Mouse (Mus musculus) E14TG2a.4 (cell line): Measurements from ENCODE around the gene Chml.
A peak's percentile ranks its signal among the peaks of the same experiment; 100 is the strongest.

Experiments
- H3K27me3 ChIP-seq: 2 replicates; pipeline ENCODE4 v1.6.1; 2014; ENCODE audit warnings: low read length, control low read depth; ENCODE audit not compliant: insufficient read depth
- H3K36me3 ChIP-seq: 2 replicates; pipeline ENCODE4 v1.6.1; 2014; ENCODE audit warnings: low read length, control low read depth; ENCODE audit not compliant: insufficient read depth
- H3K4me1 ChIP-seq: replicated peaks from 2 replicates; pipeline ENCODE4 v1.6.1; 2014; ENCODE audit warnings: low read depth, low read length, control low read depth
- H3K4me3 ChIP-seq: replicated peaks from 2 replicates; pipeline ENCODE4 v1.5.1; 2014; ENCODE audit warnings: mild to moderate bottlenecking, low read length
- H3K9me3 ChIP-seq: 2 replicates; pipeline ENCODE4 v1.6.1; 2014; ENCODE audit warnings: low read length, control low read depth
- CTCF ChIP-seq: conservative IDR thresholded peaks from 2 replicates; pipeline ENCODE4 v1.5.1; 2014; ENCODE audit warnings: low read length
- NANOG ChIP-seq: IDR thresholded peaks from 2 replicates; pipeline ENCODE4 v1.6.1; 2014; ENCODE audit warnings: borderline replicate concordance, low read length, mixed read lengths
- POU5F1 ChIP-seq: IDR thresholded peaks from 2 replicates; pipeline ENCODE4 v1.6.1; 2014; ENCODE audit warnings: low read length, borderline replicate concordance

Gene Chml

DNA sequence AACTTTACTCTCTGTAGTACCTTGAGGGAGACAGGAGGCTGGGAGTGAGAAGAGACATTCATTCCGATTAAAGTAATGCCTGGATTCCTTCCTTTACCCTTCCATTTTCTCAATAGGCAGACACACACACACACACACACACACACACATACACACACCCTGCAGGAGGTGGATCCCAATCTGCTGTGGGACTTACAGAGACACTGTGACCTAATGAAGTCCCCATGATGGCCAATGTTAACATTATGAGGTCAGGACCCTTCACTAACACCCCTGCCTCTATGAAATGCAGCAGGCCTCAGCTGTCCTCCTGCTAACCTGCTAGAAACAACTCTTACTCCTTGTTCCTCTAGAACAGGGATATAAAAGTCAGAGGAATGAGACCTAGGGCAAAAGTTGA, 5.6 kb upstream of the Chml start, which contains the start of gene Wdr64:
TSS of gene Wdr64 (plus strand) at position 301 of the 400 bp plus-strand sequence.
- H3K9me3 ChIP-seq = no peaks in the 10 kb centered on the region; the same call in 1 of the 2 replicates
- TF ChIP-seq CTCF (no peak), POU5F1 (no peak), NANOG (no peak)
- H3K4me1 ChIP-seq = peaks cover 14% of the 10 kb centered on the region; the same call in 1 of the 2 replicates
- H3K36me3 ChIP-seq = no peaks in the 10 kb centered on the region
- H3K27me3 ChIP-seq = no peaks in the 10 kb centered on the region
- H3K4me3 ChIP-seq = no peak within 1 kb of the TSS

DNA sequence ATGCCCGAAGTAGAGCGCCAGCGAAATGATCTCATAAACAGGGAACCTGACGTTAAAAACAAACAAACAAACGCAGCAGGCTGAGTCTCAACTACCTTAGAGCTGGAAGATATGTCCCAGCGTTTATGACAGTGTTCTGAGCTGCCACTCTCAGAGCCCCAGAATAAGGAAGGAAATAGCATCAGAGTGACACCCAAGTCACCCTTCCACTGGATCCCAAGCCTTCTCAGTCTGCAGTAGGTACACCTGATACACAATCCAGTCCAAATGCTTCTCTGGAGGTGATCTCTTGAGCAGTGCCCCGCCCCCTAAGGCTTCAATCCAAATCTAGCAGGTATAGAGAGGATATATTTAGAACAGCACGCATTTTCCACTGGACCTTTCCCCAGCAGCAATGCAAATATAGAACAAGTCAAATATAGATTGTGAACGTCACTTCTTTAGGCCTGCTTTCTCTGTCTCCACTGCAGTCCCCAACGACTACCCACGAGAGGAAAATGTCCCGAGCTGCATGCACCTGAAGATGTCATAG, 794 bp upstream of the Chml start:
- Histone ChIP-seq H3K27me3 (no peaks in the 10 kb centered on the region), H3K4me3 (no peak overlapping the region), H3K36me3 (peaks cover under 1% of the 10 kb centered on the region; the same call in 1 of the 2 replicates), H3K9me3 (no peaks in the 10 kb centered on the region; the same call in 1 of the 2 replicates), H3K4me1 (peaks cover 24% of the 10 kb centered on the region)
- TF ChIP-seq CTCF = no peak
- no peak for TF ChIP-seq POU5F1
- no peak for TF ChIP-seq NANOG

DNA sequence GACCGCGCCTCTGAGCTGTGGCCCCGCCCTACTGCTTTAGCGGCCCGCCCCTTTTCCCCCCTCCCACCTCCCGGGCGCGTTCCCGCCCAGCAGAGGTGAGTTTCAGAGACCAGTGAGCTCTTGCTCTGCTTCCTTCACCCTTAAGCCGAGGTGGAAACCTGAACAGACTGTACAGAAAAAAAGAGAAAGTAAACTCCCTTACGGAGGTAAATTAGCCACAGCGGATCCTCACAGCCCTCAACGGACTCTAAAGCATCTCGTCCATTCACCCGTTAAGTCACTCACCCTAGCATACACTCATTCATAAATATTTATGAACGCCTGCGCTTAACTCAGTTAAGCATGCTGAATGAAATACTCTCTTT, 278 bp upstream of the Chml start:
- peak overlapping the region; percentile 45; the same call in 1 of the 2 replicates for H3K4me3 ChIP-seq
- H3K36me3 ChIP-seq = peaks cover 5% of the 10 kb centered on the region
- no peaks in the 10 kb centered on the region; the same call in 1 of the 2 replicates for H3K9me3 ChIP-seq
- no peak for TF ChIP-seq NANOG
- no peak for TF ChIP-seq POU5F1
- TF ChIP-seq CTCF = no peak
- peaks cover 24% of the 10 kb centered on the region for H3K4me1 ChIP-seq
- no peaks in the 10 kb centered on the region for H3K27me3 ChIP-seq

DNA sequence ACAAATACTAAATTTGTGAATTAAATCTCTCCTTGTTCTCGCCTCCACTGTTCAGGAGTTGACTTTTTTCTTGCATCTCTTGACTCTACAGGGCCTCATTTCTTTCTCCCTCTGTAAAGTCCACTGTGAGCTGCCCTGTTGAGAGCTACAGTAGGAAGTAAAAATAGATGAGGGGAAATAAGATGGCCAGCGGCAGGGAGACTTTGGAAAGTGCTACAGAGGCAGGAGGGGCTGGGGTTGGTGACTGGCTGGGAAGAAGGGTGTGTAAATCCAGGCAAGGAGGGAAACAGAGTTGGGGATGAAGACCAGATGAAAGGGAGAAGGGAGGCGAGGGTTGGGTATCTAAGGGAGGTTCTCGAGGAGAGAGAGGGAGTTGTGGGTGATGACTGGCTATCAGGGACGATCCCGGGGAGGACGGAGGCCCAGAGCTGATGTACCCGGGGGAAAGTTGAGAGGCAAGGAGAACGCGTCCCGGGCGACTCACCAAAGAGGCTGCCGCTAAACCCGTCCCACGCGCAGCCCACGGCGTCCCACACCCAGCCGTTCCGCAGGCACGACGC, 935 bp downstream of the Chml start:
- TF ChIP-seq CTCF (no peak), NANOG (no peak), POU5F1 (no peak)
- peak overlapping the region; percentile 87 for H3K4me3 ChIP-seq
- H3K36me3 ChIP-seq = peaks cover 18% of the 10 kb centered on the region
- H3K27me3 ChIP-seq = no peaks in the 10 kb centered on the region
- peaks cover 24% of the 10 kb centered on the region for H3K4me1 ChIP-seq
- H3K9me3 ChIP-seq = no peaks in the 10 kb centered on the region; the same call in 1 of the 2 replicates

DNA sequence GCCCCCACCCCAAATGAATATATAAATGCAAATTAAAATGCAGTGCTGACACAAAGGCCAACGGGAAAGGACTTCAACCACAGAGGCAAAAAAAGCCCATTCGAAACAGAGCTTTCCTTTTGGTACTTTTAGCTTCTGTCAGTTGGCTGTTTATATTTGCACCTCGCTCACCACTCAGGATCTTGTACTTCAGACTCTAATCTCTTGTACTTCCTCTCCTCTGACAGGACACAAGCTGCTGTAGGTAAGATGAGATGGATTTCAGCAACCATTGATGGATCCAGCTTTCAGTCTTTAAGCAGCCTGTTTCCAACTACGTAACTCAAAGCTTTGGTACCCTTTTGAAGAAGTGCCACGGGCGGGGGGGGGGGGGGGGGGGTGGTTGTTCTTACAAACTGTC, 11.7 kb downstream of the Chml start:
- TF ChIP-seq NANOG = no peak
- TF ChIP-seq POU5F1 = no peak
- no peak for TF ChIP-seq CTCF
- Histone ChIP-seq H3K36me3 (peaks cover under 1% of the 10 kb centered on the region), H3K4me1 (no peaks in the 10 kb centered on the region), H3K9me3 (no peaks in the 10 kb centered on the region), H3K4me3 (no peak overlapping the region), H3K27me3 (no peaks in the 10 kb centered on the region)

DNA sequence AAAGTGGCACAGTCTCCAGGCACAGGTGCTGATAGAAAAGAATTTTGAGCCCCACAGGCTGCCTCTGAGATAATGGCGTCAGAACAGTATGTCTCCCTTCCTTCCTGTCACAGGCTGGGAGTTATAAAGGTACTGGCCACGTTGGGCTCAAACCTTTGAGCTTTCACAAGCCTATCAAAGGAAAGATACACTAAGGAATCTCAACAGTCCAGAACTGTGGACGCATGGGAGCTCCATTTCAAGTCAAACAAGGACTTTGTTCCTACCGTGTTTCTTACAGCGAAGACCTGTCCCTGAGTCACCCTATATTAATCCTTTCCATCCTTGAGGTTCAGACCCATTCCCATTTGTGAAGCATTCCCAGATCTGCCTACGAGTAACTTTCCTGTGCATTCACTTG, 15.2 kb downstream of the Chml start:
- TF ChIP-seq POU5F1 = no peak
- TF ChIP-seq NANOG = no peak
- TF ChIP-seq CTCF = no peak
- Histone ChIP-seq H3K36me3 (no peaks in the 10 kb centered on the region), H3K27me3 (no peaks in the 10 kb centered on the region), H3K9me3 (no peaks in the 10 kb centered on the region), H3K4me1 (no peaks in the 10 kb centered on the region), H3K4me3 (no peak overlapping the region)

DNA sequence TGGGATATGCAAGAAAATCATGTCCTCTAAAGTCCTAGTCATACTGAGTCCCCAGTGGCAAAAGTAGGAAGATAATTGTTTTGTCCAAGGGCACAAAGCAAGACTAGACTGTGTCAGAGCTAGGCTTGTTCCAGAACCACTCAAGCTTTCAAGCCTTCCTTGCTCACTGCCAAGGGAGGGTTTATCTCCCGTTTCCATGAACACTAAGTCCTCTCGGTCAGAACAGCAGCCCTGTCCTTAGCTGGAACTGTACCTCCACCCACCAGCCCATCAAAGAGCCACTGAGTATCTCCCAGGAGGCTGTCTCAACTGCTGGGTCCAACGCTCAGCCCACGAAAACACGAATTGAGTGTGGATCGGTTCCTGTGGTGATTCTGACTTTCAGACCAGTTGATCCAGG, 17.6 kb downstream of the Chml start:
- Histone ChIP-seq H3K27me3 (no peaks in the 10 kb centered on the region), H3K36me3 (no peaks in the 10 kb centered on the region), H3K4me3 (no peak overlapping the region), H3K9me3 (no peaks in the 10 kb centered on the region), H3K4me1 (peaks cover 5% of the 10 kb centered on the region)
- TF ChIP-seq CTCF = no peak
- TF ChIP-seq NANOG = no peak
- no peak for TF ChIP-seq POU5F1

DNA sequence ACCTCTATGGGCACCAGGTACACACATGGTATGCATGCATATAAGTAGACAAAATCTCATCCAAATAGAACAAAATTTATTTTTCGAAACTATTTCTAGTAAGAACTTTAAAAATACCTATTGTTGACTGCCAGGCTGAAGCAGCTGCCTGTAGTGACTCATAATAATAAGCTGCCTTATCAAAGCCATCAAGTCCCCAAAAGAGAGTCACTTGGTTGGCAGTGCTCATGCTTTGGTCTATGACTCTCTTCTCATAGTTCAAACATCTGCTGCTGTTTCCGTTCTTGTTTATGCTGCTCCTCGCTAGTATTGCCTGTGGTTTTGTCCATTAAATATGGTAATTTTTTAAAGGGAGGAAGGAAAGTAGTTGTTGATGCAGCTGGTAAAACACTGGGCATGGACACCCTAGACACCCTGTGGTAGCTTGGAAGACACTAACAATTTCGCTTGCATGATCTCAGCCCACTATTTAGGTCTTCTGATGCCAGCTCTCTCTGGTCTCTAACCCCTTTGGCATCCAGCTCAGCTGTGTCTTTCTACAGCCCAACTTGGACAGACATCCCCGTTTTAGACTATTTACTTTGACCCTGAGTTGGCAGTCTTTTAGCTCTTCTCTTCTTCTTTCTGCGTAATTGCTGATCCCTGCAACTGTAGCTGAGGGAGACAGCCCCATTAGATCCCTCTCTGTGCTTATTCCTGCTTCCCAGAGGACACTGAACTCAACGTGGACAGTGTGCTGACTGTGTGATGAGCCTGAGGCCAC, 19.0 kb downstream of the Chml start:
- H3K4me1 ChIP-seq = peaks cover 18% of the 10 kb centered on the region
- H3K36me3 ChIP-seq = no peaks in the 10 kb centered on the region
- H3K27me3 ChIP-seq = no peaks in the 10 kb centered on the region
- H3K9me3 ChIP-seq = no peaks in the 10 kb centered on the region
- TF ChIP-seq POU5F1 (no peak), NANOG (no peak), CTCF (no peak)
- H3K4me3 ChIP-seq = no peak overlapping the region
